Mouse (Mus musculus) liver, embryonic 11.5 days (tissue): ENCODE data around the gene D430041D05Rik. TPM values are rescaled to one million over a fixed set of nuclear protein-coding genes. Genes with fewer than 3 reads are reported as not detected.

Source experiments
- ATAC-seq: fragments of 200-750 bp; cut with Nextera tagmentation; replicated peaks from 2 replicates; pipeline ENCODE4 v1.8.0; 2017; ENCODE audit warnings: moderate number of reproducible peaks, mild to moderate bottlenecking, moderate TSS enrichment, moderate library complexity; ENCODE audit not compliant: low FRiP score
- DNase-seq: peaks from one replicate; pipeline ENCODE4 v3.0.0-alpha.2; 2017; ENCODE audit warnings: low spot score
- H3K27ac ChIP-seq: fragments of 300-500 bp; sonication (generic); 2 replicates; pipeline ENCODE4 v1.5.1; 2014; ENCODE audit warnings: mild to moderate bottlenecking, low read depth, low read length, control low read depth
- H3K27me3 ChIP-seq: fragments of 300-500 bp; sonication (generic); replicated peaks from 2 replicates; pipeline ENCODE4 v1.6.1; 2014; ENCODE audit warnings: low read length, mixed read lengths; ENCODE audit not compliant: control insufficient read depth, insufficient read depth
- H3K36me3 ChIP-seq: fragments of 300-500 bp; sonication (generic); 2 replicates; pipeline ENCODE4 v1.6.1; 2014; ENCODE audit warnings: mild to moderate bottlenecking, low read length, moderate library complexity, mixed read lengths; ENCODE audit not compliant: control insufficient read depth, insufficient read depth
- H3K4me1 ChIP-seq: fragments of 300-500 bp; sonication (generic); replicated peaks from 2 replicates; pipeline ENCODE4 v1.6.1; 2014; ENCODE audit warnings: low read length, mixed read lengths; ENCODE audit not compliant: control insufficient read depth, insufficient read depth
- H3K4me2 ChIP-seq: fragments of 300-500 bp; sonication (generic); 2 replicates; pipeline ENCODE4 v1.6.1; 2014; ENCODE audit warnings: mild to moderate bottlenecking, control low read depth, moderate library complexity
- H3K4me3 ChIP-seq: fragments of 300-500 bp; sonication (generic); 2 replicates; pipeline ENCODE4 v1.5.1; 2014; ENCODE audit warnings: low read depth, low read length, control low read depth
- H3K9ac ChIP-seq: fragments of 300-500 bp; sonication (generic); 2 replicates; pipeline ENCODE4 v1.6.1; 2014; ENCODE audit warnings: low read depth, low read length, control low read depth
- H3K9me3 ChIP-seq: fragments of 300-500 bp; sonication (generic); 2 replicates; pipeline ENCODE4 v1.6.1; 2016; ENCODE audit warnings: low read length, inconsistent platforms, mixed read lengths; ENCODE audit not compliant: control insufficient read depth
- WGBS: fragments of 180-500 bp; shearing (Covaris S2); extraction: QIAGEN DNeasy Blood & Tissue Kit; methylation state at CpG from one replicate; pipeline ENCODE4 v1.1.7; 2014; 5-methylcytosine and 5-hydroxymethylcytosine counted together
- polyA plus RNA-seq: library from polyadenylated mRNA; unstranded; fragments of >200 nt; fragmentation: Nextera tagmentation; extraction: Ambion mirVana; gene quantifications from 2 replicates; pipeline ENCODE4 v1.2.1, GENCODE M21; 2014

The D430041D05Rik gene
- polyA plus RNA-seq, 1 experiment from 2014 or later: 0.16 TPM

DNA sequence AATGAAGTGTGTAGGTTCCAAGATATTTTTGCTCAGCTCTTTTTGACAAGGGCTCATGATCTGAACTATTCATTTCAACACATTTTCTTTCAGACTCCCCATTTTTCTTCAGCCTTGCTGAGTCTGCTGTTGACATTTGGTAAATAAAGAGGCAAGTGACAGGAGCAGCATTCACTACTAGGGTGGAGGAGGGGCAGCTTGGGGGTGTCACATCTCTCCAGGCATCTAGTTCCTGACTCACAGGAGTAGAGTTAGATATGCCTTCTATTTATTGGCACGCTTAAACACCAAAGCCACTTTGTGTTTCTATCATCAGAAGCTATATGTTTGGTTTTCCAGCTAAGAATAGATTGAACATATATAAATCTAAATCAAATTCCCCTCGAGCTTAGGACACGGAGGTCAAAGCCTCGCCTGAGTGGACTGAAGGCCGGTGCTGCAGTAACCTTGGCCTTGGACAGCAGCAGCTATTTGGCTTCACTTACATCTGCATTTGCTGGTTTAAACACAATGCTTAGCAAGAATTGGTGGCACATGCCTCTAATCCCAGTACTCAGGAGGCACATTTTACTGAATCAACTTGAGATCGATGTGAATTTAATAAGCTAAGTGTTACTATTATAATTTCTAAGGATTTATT, 12.0 kb downstream of the D430041D05Rik start:
- DNase-seq: no peak
- Histone ChIP-seq H3K9me3 (no peaks in the 10 kb centered on the region), H3K27me3 (no peaks in the 10 kb centered on the region), H3K9ac (no peak overlapping the region), H3K4me2 (no peak overlapping the region), H3K4me1 (no peaks in the 10 kb centered on the region), H3K4me3 (no peak overlapping the region), H3K27ac (no peak overlapping the region), H3K36me3 (no peaks in the 10 kb centered on the region)
- 75% methylated on average over 6 of the region's 6 CpGs for WGBS
- no peak for ATAC-seq

DNA sequence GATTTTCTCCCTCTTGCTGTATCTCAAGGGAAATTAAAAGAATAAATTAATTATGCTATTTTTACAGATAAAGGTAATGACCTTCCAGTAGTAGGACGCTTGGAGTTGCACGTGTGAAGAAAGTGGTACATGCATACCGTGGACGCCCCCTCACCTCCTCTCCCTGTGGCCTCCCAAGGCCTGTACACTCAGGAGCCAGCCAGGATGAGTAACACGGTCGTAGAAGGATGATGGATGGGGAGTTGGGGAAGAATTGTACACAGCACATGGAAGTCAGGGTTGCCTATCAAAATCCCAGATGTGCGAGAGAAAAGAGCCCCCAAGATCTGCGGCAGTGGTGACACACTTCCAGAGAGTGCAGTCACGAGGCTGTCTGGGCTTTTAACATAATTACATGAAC, 14.9 kb downstream of the D430041D05Rik start:
- ATAC-seq: no peak
- Histone ChIP-seq H3K4me1 (no peaks in the 10 kb centered on the region), H3K27ac (no peak overlapping the region), H3K36me3 (no peaks in the 10 kb centered on the region), H3K9me3 (no peaks in the 10 kb centered on the region), H3K9ac (no peak overlapping the region), H3K4me3 (no peak overlapping the region), H3K27me3 (no peaks in the 10 kb centered on the region), H3K4me2 (no peak overlapping the region)
- no peak for DNase-seq
- WGBS: 71% methylated on average over 9 of the region's 9 CpGs

DNA sequence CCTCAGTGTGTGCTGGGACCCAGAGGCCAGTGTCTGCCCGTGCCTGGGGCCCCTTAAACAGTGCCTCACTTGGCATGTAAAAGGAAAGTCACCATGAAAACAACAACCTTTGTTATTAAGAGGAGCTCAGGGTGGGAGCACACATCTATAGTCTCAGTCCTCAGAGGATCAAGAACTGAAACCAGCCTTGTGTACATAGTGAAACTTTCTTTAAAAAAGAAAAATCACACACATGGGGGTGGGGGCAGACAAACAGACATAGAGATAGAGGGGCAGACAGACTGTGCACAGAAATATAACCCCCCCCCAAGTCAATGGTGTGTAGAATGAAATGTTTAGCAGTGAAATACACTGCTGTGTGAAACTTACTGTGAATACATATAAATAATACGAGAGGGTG, 16.0 kb downstream of the D430041D05Rik start:
- 58% methylated on average over 2 of the region's 2 CpGs for WGBS
- no peak overlapping the region for H3K27ac ChIP-seq
- H3K9me3 ChIP-seq: no peaks in the 10 kb centered on the region
- no peaks in the 10 kb centered on the region for H3K36me3 ChIP-seq
- no peak overlapping the region for H3K4me2 ChIP-seq
- ATAC-seq (no peak), DNase-seq (no peak)
- H3K4me3 ChIP-seq: no peak overlapping the region
- H3K9ac ChIP-seq: no peak overlapping the region
- H3K4me1 ChIP-seq: no peaks in the 10 kb centered on the region
- no peaks in the 10 kb centered on the region for H3K27me3 ChIP-seq

DNA sequence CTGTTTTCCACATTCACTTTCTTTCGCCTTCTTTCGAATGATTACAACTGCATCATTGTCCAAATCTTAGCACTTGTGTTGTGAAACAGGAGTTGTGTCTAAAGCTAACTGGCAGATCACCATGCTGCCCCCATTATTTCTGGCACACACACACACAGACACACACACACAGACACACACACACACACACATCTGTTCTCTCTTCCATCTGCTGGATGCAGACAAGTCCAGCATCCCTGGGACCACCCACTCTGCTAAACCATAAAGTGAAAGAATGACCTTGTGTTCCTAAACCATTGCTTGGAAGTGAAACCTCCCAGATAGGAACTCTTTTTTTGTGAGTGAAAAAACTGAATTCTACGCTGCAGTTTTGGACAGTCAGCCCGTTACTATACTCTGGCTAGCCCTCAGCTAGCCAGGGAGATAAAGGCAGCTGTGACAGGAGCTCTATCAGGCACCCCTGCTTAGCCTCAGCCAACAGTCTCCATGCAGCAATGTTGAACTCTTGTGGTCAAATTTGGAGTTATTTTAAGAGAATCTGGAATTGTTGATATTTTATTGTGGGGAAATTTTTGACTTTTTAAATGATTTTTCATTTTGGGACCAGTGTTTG, 18.0 kb downstream of the D430041D05Rik start:
- Histone ChIP-seq H3K4me2 (no peak overlapping the region), H3K36me3 (no peaks in the 10 kb centered on the region), H3K9me3 (no peaks in the 10 kb centered on the region), H3K27me3 (no peaks in the 10 kb centered on the region), H3K4me3 (no peak overlapping the region), H3K27ac (no peak overlapping the region), H3K9ac (no peak overlapping the region), H3K4me1 (no peaks in the 10 kb centered on the region)
- no peak for ATAC-seq
- WGBS: 70% methylated on average over 4 of the region's 4 CpGs
- no peak for DNase-seq

DNA sequence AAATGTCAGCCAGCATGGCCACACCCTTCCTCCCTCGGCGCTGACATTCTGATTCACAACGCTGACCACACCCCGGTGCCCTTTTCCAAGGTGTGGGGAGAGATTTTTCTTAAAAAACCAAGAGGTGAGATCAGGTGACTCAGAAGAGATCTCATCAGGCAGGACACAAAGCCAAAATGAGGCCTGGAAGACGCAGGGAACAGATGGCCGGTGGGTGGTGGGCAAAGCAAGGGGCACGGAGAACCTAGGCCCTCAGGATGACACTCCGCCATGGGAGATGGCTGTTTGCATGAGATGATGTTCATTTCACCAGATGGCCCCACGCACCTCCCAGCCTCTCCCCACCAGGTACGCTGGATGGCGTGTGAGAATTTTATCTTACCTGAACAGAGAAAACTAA, 21.6 kb downstream of the D430041D05Rik start:
- H3K9ac ChIP-seq: no peak overlapping the region
- H3K4me3 ChIP-seq: no peak overlapping the region
- ATAC-seq (no peak), DNase-seq (no peak)
- H3K4me2 ChIP-seq: no peak overlapping the region
- H3K36me3 ChIP-seq: no peaks in the 10 kb centered on the region
- H3K9me3 ChIP-seq: no peaks in the 10 kb centered on the region
- no peak overlapping the region for H3K27ac ChIP-seq
- H3K27me3 ChIP-seq: no peaks in the 10 kb centered on the region
- no peaks in the 10 kb centered on the region for H3K4me1 ChIP-seq
- WGBS: 89% methylated on average over 11 of the region's 11 CpGs

DNA sequence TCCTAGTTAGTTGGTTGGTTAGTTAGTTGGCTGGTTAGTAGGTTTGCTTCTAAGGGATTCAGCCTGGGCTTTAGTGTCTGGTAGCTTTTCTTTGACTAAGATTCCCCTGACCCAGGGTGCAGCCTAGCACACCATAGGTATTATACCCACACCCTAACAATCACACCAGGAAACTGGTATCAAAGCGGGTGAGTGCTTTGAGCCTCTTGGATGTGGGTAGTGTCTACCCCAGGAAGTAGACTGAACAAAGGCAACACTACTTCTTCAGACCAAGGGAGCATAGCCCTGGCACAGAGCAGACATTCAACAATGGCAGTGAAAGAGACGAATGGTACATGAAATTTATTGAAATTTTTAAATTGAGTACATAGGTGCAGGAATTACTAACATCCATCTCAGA, 24.9 kb downstream of the D430041D05Rik start:
- no peak for DNase-seq
- no peaks in the 10 kb centered on the region for H3K4me1 ChIP-seq
- no peak overlapping the region for H3K9ac ChIP-seq
- no peak overlapping the region for H3K4me3 ChIP-seq
- WGBS: 82% methylated on average over 2 of the region's 2 CpGs
- H3K4me2 ChIP-seq: no peak overlapping the region
- no peaks in the 10 kb centered on the region for H3K9me3 ChIP-seq
- no peaks in the 10 kb centered on the region; the same call in 1 of the 2 replicates for H3K27me3 ChIP-seq
- no peaks in the 10 kb centered on the region for H3K36me3 ChIP-seq
- ATAC-seq: no peak
- H3K27ac ChIP-seq: no peak overlapping the region

DNA sequence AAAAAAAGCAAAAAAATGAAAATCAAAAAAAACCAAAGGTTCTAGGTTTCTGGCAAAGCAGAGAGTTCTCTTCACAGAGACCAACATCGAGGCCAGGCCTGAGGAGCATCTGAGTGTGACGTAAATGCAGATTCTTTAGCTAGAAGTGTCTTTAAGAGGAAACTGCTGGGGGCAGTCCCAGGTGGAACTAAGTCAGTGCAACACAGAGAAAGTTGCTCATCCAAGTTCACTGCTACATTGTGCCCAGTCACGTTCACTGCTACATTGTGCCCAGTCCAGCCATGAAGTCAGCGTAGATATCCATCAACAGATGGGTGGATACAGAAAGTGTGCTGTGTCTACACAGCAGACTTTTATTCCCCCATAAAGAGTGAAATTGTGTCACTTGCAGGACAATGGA, 27.2 kb downstream of the D430041D05Rik start:
- Histone ChIP-seq H3K4me3 (no peak overlapping the region), H3K4me1 (no peaks in the 10 kb centered on the region), H3K27ac (no peak overlapping the region), H3K9me3 (no peaks in the 10 kb centered on the region), H3K4me2 (no peak overlapping the region), H3K36me3 (no peaks in the 10 kb centered on the region), H3K9ac (no peak overlapping the region), H3K27me3 (peaks cover 8% of the 10 kb centered on the region)
- ATAC-seq: no peak
- 87% methylated on average over 4 of the region's 4 CpGs for WGBS
- no peak for DNase-seq

DNA sequence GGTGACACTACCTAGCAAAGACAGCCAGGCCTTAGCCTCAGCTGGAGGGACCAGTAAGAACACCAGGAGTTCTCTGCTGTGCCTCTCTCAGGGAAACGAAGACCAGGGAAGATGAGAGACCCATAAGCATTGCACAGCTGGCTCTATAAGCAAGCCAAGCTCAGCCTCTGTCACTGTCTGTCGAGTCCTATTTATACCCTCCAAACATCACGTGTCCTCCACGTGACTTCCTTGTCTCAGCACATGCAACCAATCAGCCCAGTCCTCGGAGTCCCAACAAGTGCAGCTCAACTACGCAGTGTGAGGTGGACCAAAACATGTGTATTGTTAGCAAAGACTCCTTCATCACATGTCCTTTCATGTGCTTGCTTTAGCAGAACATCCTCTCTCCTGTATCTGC, 28.0 kb downstream of the D430041D05Rik start:
- DNase-seq (no peak), ATAC-seq (no peak)
- Histone ChIP-seq H3K9me3 (no peaks in the 10 kb centered on the region), H3K36me3 (no peaks in the 10 kb centered on the region), H3K4me2 (no peak overlapping the region), H3K27me3 (peaks cover 8% of the 10 kb centered on the region), H3K9ac (no peak overlapping the region), H3K4me1 (no peaks in the 10 kb centered on the region), H3K4me3 (no peak overlapping the region), H3K27ac (no peak overlapping the region)
- 80% methylated on average over 6 of the region's 6 CpGs for WGBS

DNA sequence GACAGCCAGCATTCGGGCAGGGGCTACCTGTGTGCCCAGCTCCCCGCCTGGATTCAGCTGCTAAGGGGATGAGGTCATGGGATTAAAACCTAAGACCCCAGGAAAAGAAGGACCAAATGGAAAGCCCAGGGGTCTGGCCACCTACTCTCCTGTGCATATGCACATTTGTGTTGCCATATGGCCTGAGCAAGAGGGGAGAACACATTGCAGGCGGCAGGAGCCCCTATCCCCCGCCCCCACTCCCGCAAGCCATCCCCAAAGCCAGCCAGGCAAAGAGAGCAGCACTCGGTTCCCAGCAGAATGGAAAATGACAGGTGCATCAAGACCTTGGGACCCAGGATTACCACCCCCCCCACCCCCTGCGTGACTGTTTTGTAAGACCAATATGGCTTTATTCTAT, 31.5 kb downstream of the D430041D05Rik start:
- H3K9ac ChIP-seq: no peak overlapping the region
- H3K27me3 ChIP-seq: peaks cover 8% of the 10 kb centered on the region
- H3K4me2 ChIP-seq: no peak overlapping the region
- H3K36me3 ChIP-seq: no peaks in the 10 kb centered on the region
- H3K4me3 ChIP-seq: no peak overlapping the region
- no peak overlapping the region for H3K27ac ChIP-seq
- DNase-seq (no peak), ATAC-seq (no peak)
- 20% methylated on average over 7 of the region's 7 CpGs for WGBS
- no peaks in the 10 kb centered on the region for H3K9me3 ChIP-seq
- H3K4me1 ChIP-seq: no peaks in the 10 kb centered on the region
